In genomic region chr9:65890143-65890628, GRCm38 (mm10) we compare ENCODE assay signal across 8 mouse cellular contexts. TPM values are rescaled to one million over a fixed set of nuclear protein-coding genes. Genes with fewer than 3 reads are reported as not detected.
DNase-seq lines count a peak whose midpoint lies in the region; ATAC-seq and TF ChIP-seq lines count a peak whose summit lies in the region.

Pclaf (plus strand) TSS chr9:65890237.

- H3K4me2 ChIP-seq in embryonic facial prominence, embryonic 11.5 days (ENCODE audit: low read depth, low read length): peak within 1 kb of the TSS; percentile 65

- no peak within 1 kb of the TSS for H3K27ac ChIP-seq in cerebellum, adult 2 months (ENCODE audit: insufficient read depth, low read length)
- H3K27ac ChIP-seq in embryonic facial prominence, embryonic 11.5 days (replicated peaks; ENCODE audit: low read depth, low read length): peak within 1 kb of the TSS; percentile 20; the same call in 1 of the 2 replicates
- no peak within 1 kb of the TSS for H3K27ac ChIP-seq in liver, adult 2 months (replicated peaks; ENCODE audit: insufficient read depth, low read depth, low read length)

- H3K36me3 ChIP-seq in embryonic facial prominence, embryonic 11.5 days (replicated peaks; ENCODE audit: control insufficient read depth, insufficient read depth, low read depth, low read length): peaks cover 2% of the 10 kb centered on the region
- H3K36me3 ChIP-seq in liver, adult 2 months (ENCODE audit: control insufficient read depth, insufficient read depth, low read length): no peaks in the 10 kb centered on the region

- TF ChIP-seq CTCF in cerebellum, adult 2 months (IDR thresholded peaks at IDR 0.05; ENCODE audit: borderline replicate concordance, insufficient read depth, low read depth, low read length): no peak
- no peak for TF ChIP-seq CTCF in liver, adult 2 months (IDR thresholded peaks at IDR 0.05; ENCODE audit: low read depth, low read length)

- no peaks in the 10 kb centered on the region for H3K27me3 ChIP-seq in cerebellum, adult 2 months (ENCODE audit: control insufficient read depth, insufficient read depth, low read length)
- H3K27me3 ChIP-seq in embryonic facial prominence, embryonic 11.5 days (ENCODE audit: control insufficient read depth, insufficient read depth, low read length): no peaks in the 10 kb centered on the region
- no peaks in the 10 kb centered on the region for H3K27me3 ChIP-seq in liver, adult 2 months (ENCODE audit: control insufficient read depth, insufficient read depth, low read length)

- ATAC-seq in cerebellum, adult (ENCODE audit: insufficient number of reproducible peaks, low FRiP score, low TSS enrichment): no peak
- peak; percentile 96 for ATAC-seq in embryonic facial prominence, embryonic 11.5 days (replicated peaks; ENCODE audit: insufficient number of reproducible peaks, low FRiP score, low TSS enrichment, low read depth)
- ATAC-seq in monocyte, adult 5-6 weeks (replicated peaks; ENCODE audit: insufficient number of reproducible peaks, low FRiP score, low TSS enrichment, poor library complexity, severe bottlenecking): peak; percentile 99

- peak within 1 kb of the TSS; percentile 55 for H3K4me3 ChIP-seq in cerebellum, adult 2 months (replicated peaks; ENCODE audit: insufficient read depth, low read depth, low read length)
- H3K4me3 ChIP-seq in embryonic facial prominence, embryonic 11.5 days (ENCODE audit: low read depth, low read length): peak within 1 kb of the TSS; percentile 76
- H3K4me3 ChIP-seq in liver, adult 2 months (ENCODE audit: insufficient read depth, low read depth, low read length): 0 out of 2 replicates have a peak within 1 kb of the TSS, but pooled peaks have one; percentile 3

- H3K9me3 ChIP-seq in embryonic facial prominence, embryonic 11.5 days (replicated peaks; ENCODE audit: control insufficient read depth, low read length): no peaks in the 10 kb centered on the region

- H3K79me2 ChIP-seq in liver, adult 2 months (ENCODE audit: control insufficient read depth, insufficient read depth, low read length): no peaks in the 10 kb centered on the region

- TF ChIP-seq POLR2A in cerebellum, adult 2 months (IDR thresholded peaks at IDR 0.05; ENCODE audit: borderline replicate concordance, insufficient read depth, low read length): no peak
- no peak for TF ChIP-seq POLR2A in liver, adult 2 months (IDR thresholded peaks at IDR 0.05; ENCODE audit: extremely low read depth, insufficient read depth, low read length)

- DNase-seq in cerebellum, adult 2 months: peak; percentile 48 to 56
- DNase-seq in embryonic facial prominence, embryonic 11.5 days (ENCODE audit: low spot score): peak; percentile 95
- DNase-seq in heart, adult 11 months: peak; percentile 98
- DNase-seq in kidney, adult 18-20 months: peak; percentile 62
- peak; percentile 49 for DNase-seq in liver, adult 2 months (ENCODE audit: extremely low read depth, low read depth, low spot score)
- DNase-seq in spleen, postnatal 4 days (ENCODE audit: low spot score in 2 of 2): peak; percentile 79 to 85

- peak within 1 kb of the TSS; percentile 87 for H3K9ac ChIP-seq in embryonic facial prominence, embryonic 11.5 days (replicated peaks; ENCODE audit: low read length)
- no peak within 1 kb of the TSS for H3K9ac ChIP-seq in liver, adult 2 months (ENCODE audit: low read depth, low read length)

- WGBS in cerebellum, adult 2 months: under 1% methylated on average over 21 of the region's 21 CpGs
- 0% methylated on average over 21 of the region's 21 CpGs for WGBS in embryonic facial prominence, embryonic 11.5 days
- WGBS in liver, adult 2 months: under 1% methylated on average over 21 of the region's 21 CpGs

- H3K4me1 ChIP-seq in cerebellum, adult 2 months (ENCODE audit: control insufficient read depth, insufficient read depth, low read length): 0 out of 2 replicates have a peak, but pooled peaks cover 6% of the 10 kb centered on the region
- H3K4me1 ChIP-seq in embryonic facial prominence, embryonic 11.5 days (ENCODE audit: control insufficient read depth, insufficient read depth, low read length): no peaks in the 10 kb centered on the region
- peaks cover 4% of the 10 kb centered on the region; the same call in 1 of the 2 replicates for H3K4me1 ChIP-seq in liver, adult 2 months (ENCODE audit: control insufficient read depth, insufficient read depth, low read length)

RNA-seq across cellular contexts. Expression of gene Pclaf, which starts in this region (rescaled TPM):
- 0.13 and 0.29 TPM in 2 replicates for polyA plus RNA-seq in cerebellum, adult 2 months (2012; rRNA removed)
- 244 and 273 TPM in 2 replicates for polyA plus RNA-seq in embryonic facial prominence, embryonic 11.5 days (2014; fragmentation: Nextera tagmentation; extraction: Ambion mirVana)
- total RNA-seq in liver, adult 2 months (2014; rRNA removed): 0.28 and 0.94 TPM in 2 replicates
- polyA plus RNA-seq in liver, adult 2 months (2012; rRNA removed): 0.09 TPM in 1 of 2 replicates, not detected in the other
- total RNA-seq in monocyte, adult 5-6 weeks (2017): 3.3 to 4.6 TPM (median 3.6 TPM) in 3 replicates

Comparison
In these comparisons a context has a peak if more than half of its experiments do, and no peak if none do; other contexts are left out.
1. RNA of gene Pclaf (polyA plus RNA-seq): 244 to 273 TPM in embryonic facial prominence, embryonic 11.5 days; 0.13 to 0.29 TPM in cerebellum, adult 2 months and 0.09 TPM in liver, adult 2 months; every median in the first group is over 100 times any median in the second.
2. Peak in DNase-seq and H3K4me3 ChIP-seq in cerebellum, adult 2 months; RNA of the gene not detected or under 1 TPM.
3. Peak in DNase-seq and H3K4me3 ChIP-seq in liver, adult 2 months; RNA of the gene not detected or under 1 TPM.
4. H3K4me3 ChIP-seq: peak in every context shown above with its lines; median percentile 76 in embryonic facial prominence, embryonic 11.5 days; 55 in cerebellum, adult 2 months; 3 in liver, adult 2 months.
5. Peak in every context shown above with its lines, with median percentiles within 50 percentile points of each other: DNase-seq.